Mouse (Mus musculus): ENCODE measurements around the gene Psmg3. TPM values are rescaled to one million over a fixed set of nuclear protein-coding genes. Genes with fewer than 3 reads are reported as not detected.
A peak's percentile ranks its signal among the peaks of the same experiment; 100 is the strongest.

The Psmg3 gene
- polyA plus RNA-seq (2014; fragmentation: Nextera tagmentation; extraction: Ambion mirVana), result 49.6 and 50.1 TPM in 2 replicates

DNA sequence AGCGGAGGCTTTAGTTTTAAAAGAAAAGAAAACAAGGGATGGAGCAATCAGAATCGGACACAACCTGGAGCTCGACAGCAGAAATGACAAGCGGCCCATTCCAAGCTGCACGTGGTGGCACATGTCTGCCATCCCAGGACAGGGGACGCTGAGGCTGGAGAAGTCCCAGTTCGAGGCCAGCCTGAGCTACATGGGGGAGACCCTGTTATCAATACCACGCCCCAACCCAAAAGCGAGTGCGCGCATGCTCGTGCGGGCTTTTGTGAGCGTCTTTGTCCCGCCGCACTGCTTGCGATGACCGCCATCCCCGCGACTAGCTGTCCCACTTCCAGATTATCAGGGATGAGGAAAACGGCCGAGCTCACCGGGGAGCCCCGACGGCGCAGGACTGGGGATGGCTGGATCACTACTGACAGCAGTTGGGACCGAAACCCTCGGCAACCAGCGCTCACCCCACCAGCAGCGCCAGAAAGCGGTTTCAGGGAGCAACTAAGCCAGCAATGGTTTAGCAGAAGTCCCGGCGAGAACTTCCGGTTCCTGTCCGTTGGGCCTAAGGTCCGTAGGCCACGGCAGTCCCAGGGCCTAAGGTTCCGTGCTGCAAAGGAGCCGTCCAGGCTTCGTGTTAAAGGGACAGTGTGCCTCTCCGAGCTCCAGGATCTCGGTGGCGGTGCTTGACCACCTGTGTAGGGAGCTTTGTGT, at the start of gene Psmg3, which contains the start of gene Gm26938:
Gene Psmg3, minus strand, starts transcription at position 529 of the 699 bp plus-strand sequence.
Gene Gm26938, minus strand, starts transcription at position 51 of the 699 bp plus-strand sequence.
- peaks cover 10% of the 10 kb centered on the region for H3K4me1 ChIP-seq (ENCODE audit: control insufficient read depth, insufficient read depth, low read length)
- peak within 1 kb of the TSS; percentile 96 for H3K4me2 ChIP-seq
- H3K9me3 ChIP-seq (replicated peaks; ENCODE audit: control insufficient read depth, low read length), result no peaks in the 10 kb centered on the region
- no peaks in the 10 kb centered on the region for H3K27me3 ChIP-seq (ENCODE audit: control insufficient read depth, insufficient read depth, low read length)
- ATAC-seq (replicated peaks; ENCODE audit: insufficient number of reproducible peaks, low FRiP score, low TSS enrichment), result peak; percentile 63; the same call in 1 of the 2 replicates
- peak within 1 kb of the TSS; percentile 50 for H3K27ac ChIP-seq (ENCODE audit: low read depth, low read length)
- H3K4me3 ChIP-seq (ENCODE audit: low read depth, low read length), result peak within 1 kb of the TSS; percentile 84
- 1% methylated on average over 43 of the region's 43 CpGs for WGBS (ENCODE audit: insufficient replicate concordance)
- peak within 1 kb of the TSS; percentile 84 for H3K9ac ChIP-seq (ENCODE audit: low read depth, low read length)
- H3K36me3 ChIP-seq (ENCODE audit: control insufficient read depth, insufficient read depth, low read length), result peaks cover 13% of the 10 kb centered on the region

- H3K36me3 ChIP-seq (ENCODE audit: control insufficient read depth, insufficient read depth, low read length), result no peaks in the 10 kb centered on the region
- no peaks in the 10 kb centered on the region for H3K9me3 ChIP-seq (replicated peaks; ENCODE audit: control insufficient read depth, low read length)
- no peak overlapping the region for H3K27ac ChIP-seq (ENCODE audit: low read depth, low read length)
- H3K4me1 ChIP-seq (ENCODE audit: control insufficient read depth, insufficient read depth, low read length), result no peaks in the 10 kb centered on the region
- H3K4me3 ChIP-seq (ENCODE audit: low read depth, low read length), result no peak overlapping the region
- H3K27me3 ChIP-seq (ENCODE audit: control insufficient read depth, insufficient read depth, low read length), result 0 out of 2 replicates have a peak, but pooled peaks cover 10% of the 10 kb centered on the region
- no peak overlapping the region for H3K4me2 ChIP-seq
- H3K9ac ChIP-seq (ENCODE audit: low read depth, low read length), result no peak overlapping the region
- 74% methylated on average over 1 of the region's 1 CpGs for WGBS (ENCODE audit: insufficient replicate concordance)
- no peak for ATAC-seq (replicated peaks; ENCODE audit: insufficient number of reproducible peaks, low FRiP score, low TSS enrichment)
These were observed 44.8 kb upstream of the Psmg3 start for GRCm38 (mm10) chr5:139871526-139871925.

DNA sequence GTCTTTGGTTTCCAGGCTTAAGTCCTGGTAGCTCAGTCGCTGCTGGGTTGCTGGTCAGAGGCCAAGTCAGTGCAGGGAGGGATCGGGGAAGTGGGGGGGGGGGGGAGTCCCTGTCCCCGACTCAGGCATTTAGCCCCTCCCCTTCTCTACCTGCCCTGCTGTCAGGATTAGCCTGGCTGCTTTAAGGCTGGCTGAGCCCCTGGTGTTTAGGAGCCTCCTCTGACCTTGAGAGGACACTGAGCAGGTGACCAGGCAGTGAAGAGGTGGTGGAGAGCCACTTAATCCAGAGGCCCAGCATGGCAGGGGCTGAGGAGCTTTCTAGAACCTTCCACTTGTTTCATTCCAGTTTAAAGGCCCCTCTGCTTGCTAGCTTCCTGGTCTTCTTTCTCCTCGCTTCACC, 44.2 kb upstream of the Psmg3 start:
- ATAC-seq (replicated peaks; ENCODE audit: insufficient number of reproducible peaks, low FRiP score, low TSS enrichment), result no peak
- H3K4me2 ChIP-seq, result no peak overlapping the region
- WGBS (ENCODE audit: insufficient replicate concordance), result 13% methylated on average over 3 of the region's 4 CpGs
- H3K36me3 ChIP-seq (ENCODE audit: control insufficient read depth, insufficient read depth, low read length), result no peaks in the 10 kb centered on the region
- no peaks in the 10 kb centered on the region for H3K9me3 ChIP-seq (replicated peaks; ENCODE audit: control insufficient read depth, low read length)
- H3K27me3 ChIP-seq (ENCODE audit: control insufficient read depth, insufficient read depth, low read length), result 0 out of 2 replicates have a peak, but pooled peaks cover 10% of the 10 kb centered on the region
- no peak overlapping the region for H3K9ac ChIP-seq (ENCODE audit: low read depth, low read length)
- no peak overlapping the region for H3K27ac ChIP-seq (ENCODE audit: low read depth, low read length)
- H3K4me3 ChIP-seq (ENCODE audit: low read depth, low read length), result no peak overlapping the region
- H3K4me1 ChIP-seq (ENCODE audit: control insufficient read depth, insufficient read depth, low read length), result no peaks in the 10 kb centered on the region

DNA sequence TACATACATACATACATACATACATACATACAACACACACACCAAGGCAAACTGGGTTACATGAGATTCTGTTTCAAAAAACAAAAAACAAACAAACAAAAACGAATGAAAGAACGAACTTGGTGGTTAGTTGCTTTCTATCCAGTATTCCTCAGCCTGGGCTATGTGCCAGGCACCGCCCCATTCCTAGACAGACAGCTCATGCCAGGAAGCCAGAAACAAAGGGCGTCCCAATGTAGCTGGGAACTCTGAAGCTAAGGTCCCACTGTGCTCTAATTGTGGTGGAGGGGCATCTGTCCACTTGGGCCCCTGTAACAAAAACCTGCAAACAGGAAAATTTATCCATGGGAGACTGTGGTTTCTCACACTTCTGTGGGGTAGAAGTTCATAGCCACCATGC, 36.1 kb upstream of the Psmg3 start:
- WGBS (ENCODE audit: insufficient replicate concordance), result 54% methylated on average over 4 of the region's 4 CpGs
- no peaks in the 10 kb centered on the region; the same call in 1 of the 2 replicates for H3K9me3 ChIP-seq (replicated peaks; ENCODE audit: control insufficient read depth, low read length)
- ATAC-seq (replicated peaks; ENCODE audit: insufficient number of reproducible peaks, low FRiP score, low TSS enrichment), result no peak
- H3K4me3 ChIP-seq (ENCODE audit: low read depth, low read length), result no peak overlapping the region
- H3K27me3 ChIP-seq (ENCODE audit: control insufficient read depth, insufficient read depth, low read length), result no peaks in the 10 kb centered on the region; the same call in 1 of the 2 replicates
- no peak overlapping the region for H3K27ac ChIP-seq (ENCODE audit: low read depth, low read length)
- H3K36me3 ChIP-seq (ENCODE audit: control insufficient read depth, insufficient read depth, low read length), result no peaks in the 10 kb centered on the region
- H3K4me1 ChIP-seq (ENCODE audit: control insufficient read depth, insufficient read depth, low read length), result no peaks in the 10 kb centered on the region
- no peak overlapping the region for H3K9ac ChIP-seq (ENCODE audit: low read depth, low read length)
- no peak overlapping the region for H3K4me2 ChIP-seq

DNA sequence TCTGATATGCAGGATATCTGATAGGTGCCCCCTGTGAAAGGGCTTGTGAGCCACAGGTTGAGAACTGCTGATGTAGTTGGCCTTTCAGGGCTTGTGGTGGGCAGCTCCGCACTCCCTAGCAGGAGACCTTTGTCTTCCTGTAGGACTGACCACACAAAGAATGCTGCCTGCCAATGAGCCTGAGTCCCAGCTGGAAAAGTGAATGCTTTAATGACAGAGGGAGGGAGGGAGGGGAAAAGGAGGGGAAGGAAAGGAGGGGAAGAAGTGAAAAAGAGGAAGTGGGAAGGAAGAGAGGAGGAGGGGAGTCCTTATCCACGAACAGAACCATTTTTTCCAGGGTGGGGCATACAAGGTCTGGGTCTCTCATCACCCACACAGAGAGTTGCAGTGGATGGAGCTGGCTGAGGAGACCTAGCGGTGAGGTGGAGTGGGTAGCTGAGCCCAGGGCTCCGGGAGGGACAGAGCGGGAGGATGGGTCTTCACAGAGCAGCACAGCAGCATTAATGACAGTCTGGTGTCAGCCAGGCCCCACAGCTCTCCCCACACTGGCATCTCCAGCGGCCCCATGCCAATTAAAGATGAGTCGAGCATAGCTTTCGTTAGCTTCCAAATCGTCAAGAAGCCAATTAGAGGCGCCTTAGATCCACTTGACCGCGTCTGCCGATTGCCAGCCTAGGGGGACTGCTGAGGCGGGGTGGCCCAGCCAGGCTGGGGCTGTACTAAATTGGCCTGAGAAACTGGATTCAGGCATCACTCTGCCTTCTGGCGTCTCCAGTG, 33.8 kb upstream of the Psmg3 start:
- Histone ChIP-seq H3K4me2 (no peak overlapping the region), H3K4me3 (ENCODE audit: low read depth, low read length) (no peak overlapping the region), H3K27me3 (ENCODE audit: control insufficient read depth, insufficient read depth, low read length) (no peaks in the 10 kb centered on the region; the same call in 1 of the 2 replicates), H3K27ac (ENCODE audit: low read depth, low read length) (no peak overlapping the region), H3K36me3 (ENCODE audit: control insufficient read depth, insufficient read depth, low read length) (no peaks in the 10 kb centered on the region), H3K9me3 (replicated peaks; ENCODE audit: control insufficient read depth, low read length) (no peaks in the 10 kb centered on the region; the same call in 1 of the 2 replicates), H3K9ac (ENCODE audit: low read depth, low read length) (no peak overlapping the region), H3K4me1 (ENCODE audit: control insufficient read depth, insufficient read depth, low read length) (no peaks in the 10 kb centered on the region)
- no peak for ATAC-seq (replicated peaks; ENCODE audit: insufficient number of reproducible peaks, low FRiP score, low TSS enrichment)
- WGBS (ENCODE audit: insufficient replicate concordance), result 58% methylated on average over 15 of the region's 15 CpGs

DNA sequence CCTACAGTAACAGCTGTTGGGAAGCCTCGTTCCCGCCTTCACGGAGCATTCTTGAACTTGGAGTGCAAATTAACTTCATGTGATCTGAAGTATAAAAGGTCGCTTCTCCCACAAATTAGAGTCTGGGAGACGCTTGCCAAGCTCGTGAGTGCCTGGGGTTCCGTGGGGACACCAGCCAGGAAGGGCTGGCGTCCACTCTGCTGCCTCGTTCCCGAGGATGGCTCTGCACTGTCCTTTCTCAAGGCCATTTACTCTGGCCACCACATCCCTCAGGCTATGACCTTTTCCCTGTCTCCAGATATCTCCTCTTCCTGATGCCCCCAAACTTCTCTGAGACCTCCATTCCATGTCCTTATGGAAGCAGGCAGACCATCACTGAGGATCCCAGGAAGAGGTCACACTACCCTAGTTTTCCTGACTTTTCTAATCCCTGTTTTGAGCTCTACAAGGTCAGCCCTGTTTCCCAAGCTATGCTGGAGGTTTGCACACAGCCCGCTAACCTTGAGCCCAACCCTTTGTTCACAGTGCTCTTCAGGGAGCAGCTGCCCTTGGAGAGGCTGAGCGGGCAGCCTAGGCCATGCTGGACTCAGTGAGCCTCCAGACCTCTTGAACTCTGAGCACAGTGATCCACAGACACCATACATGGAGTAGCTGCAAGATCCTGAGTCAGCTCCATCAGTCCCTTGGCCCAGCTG, 23.1 kb upstream of the Psmg3 start:
- WGBS (ENCODE audit: insufficient replicate concordance), result 76% methylated on average over 12 of the region's 12 CpGs
- Histone ChIP-seq H3K36me3 (ENCODE audit: control insufficient read depth, insufficient read depth, low read length) (no peaks in the 10 kb centered on the region), H3K4me2 (no peak overlapping the region), H3K4me3 (ENCODE audit: low read depth, low read length) (no peak overlapping the region), H3K9ac (ENCODE audit: low read depth, low read length) (no peak overlapping the region), H3K4me1 (ENCODE audit: control insufficient read depth, insufficient read depth, low read length) (no peaks in the 10 kb centered on the region), H3K27me3 (ENCODE audit: control insufficient read depth, insufficient read depth, low read length) (peaks cover 10% of the 10 kb centered on the region; the same call in 1 of the 2 replicates), H3K9me3 (replicated peaks; ENCODE audit: control insufficient read depth, low read length) (no peaks in the 10 kb centered on the region; the same call in 1 of the 2 replicates), H3K27ac (ENCODE audit: low read depth, low read length) (no peak overlapping the region)
- no peak for ATAC-seq (replicated peaks; ENCODE audit: insufficient number of reproducible peaks, low FRiP score, low TSS enrichment)

DNA sequence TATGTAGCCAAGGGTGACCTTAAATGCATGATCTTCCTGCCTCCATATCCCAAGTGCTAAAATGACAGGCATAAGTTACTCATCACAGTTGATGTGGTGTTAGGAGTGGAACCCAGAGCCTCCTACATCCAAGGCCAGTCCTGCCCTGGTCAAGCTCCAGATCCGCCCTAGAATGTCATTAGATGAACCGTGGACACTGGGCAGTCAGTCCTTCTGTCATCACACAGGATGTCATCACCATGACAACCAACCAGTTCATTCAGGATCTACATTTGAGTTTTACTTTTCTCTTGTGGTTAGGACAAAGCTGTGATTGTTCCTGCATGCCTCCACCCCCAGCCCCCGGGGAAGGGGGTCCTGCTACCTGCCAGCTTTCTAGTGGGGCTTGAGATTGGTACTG, 12.5 kb upstream of the Psmg3 start:
- H3K4me3 ChIP-seq (ENCODE audit: low read depth, low read length), result no peak overlapping the region
- no peaks in the 10 kb centered on the region for H3K36me3 ChIP-seq (ENCODE audit: control insufficient read depth, insufficient read depth, low read length)
- 47% methylated on average over 3 of the region's 3 CpGs for WGBS (ENCODE audit: insufficient replicate concordance)
- H3K9me3 ChIP-seq (replicated peaks; ENCODE audit: control insufficient read depth, low read length), result no peaks in the 10 kb centered on the region
- H3K27me3 ChIP-seq (ENCODE audit: control insufficient read depth, insufficient read depth, low read length), result peaks cover 4% of the 10 kb centered on the region; the same call in 1 of the 2 replicates
- ATAC-seq (replicated peaks; ENCODE audit: insufficient number of reproducible peaks, low FRiP score, low TSS enrichment), result no peak
- H3K4me1 ChIP-seq (ENCODE audit: control insufficient read depth, insufficient read depth, low read length), result no peaks in the 10 kb centered on the region
- no peak overlapping the region for H3K27ac ChIP-seq (ENCODE audit: low read depth, low read length)
- no peak overlapping the region for H3K9ac ChIP-seq (ENCODE audit: low read depth, low read length)
- H3K4me2 ChIP-seq, result no peak overlapping the region

DNA sequence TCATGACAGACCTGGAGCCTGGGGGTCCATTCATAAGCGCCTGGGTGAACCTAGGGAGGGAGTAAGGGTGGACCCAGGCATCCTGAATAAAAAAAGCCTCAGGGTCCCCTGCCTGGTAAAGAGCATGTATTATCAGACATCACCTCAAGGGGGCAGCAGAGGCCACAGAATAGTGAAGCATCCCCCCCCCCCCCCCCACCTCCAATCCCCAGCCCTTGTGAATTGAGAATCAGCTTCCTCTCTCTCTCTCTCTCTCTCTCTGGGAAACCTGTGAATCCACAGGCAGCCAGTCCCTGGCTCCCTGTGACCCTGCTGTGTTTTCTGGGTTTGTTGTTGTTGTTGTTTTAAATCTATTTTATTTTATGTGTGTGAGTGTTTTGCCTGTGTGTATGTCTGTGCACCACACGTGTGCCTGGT, 11.8 kb upstream of the Psmg3 start:
- Histone ChIP-seq H3K4me3 (ENCODE audit: low read depth, low read length) (no peak overlapping the region), H3K9me3 (replicated peaks; ENCODE audit: control insufficient read depth, low read length) (no peaks in the 10 kb centered on the region), H3K9ac (ENCODE audit: low read depth, low read length) (no peak overlapping the region), H3K4me1 (ENCODE audit: control insufficient read depth, insufficient read depth, low read length) (no peaks in the 10 kb centered on the region), H3K4me2 (no peak overlapping the region), H3K27me3 (ENCODE audit: control insufficient read depth, insufficient read depth, low read length) (peaks cover 4% of the 10 kb centered on the region; the same call in 1 of the 2 replicates), H3K27ac (ENCODE audit: low read depth, low read length) (no peak overlapping the region), H3K36me3 (ENCODE audit: control insufficient read depth, insufficient read depth, low read length) (no peaks in the 10 kb centered on the region)
- no peak for ATAC-seq (replicated peaks; ENCODE audit: insufficient number of reproducible peaks, low FRiP score, low TSS enrichment)
- 23% methylated on average over 2 of the region's 2 CpGs for WGBS (ENCODE audit: insufficient replicate concordance)

Measured in heart, embryonic 11.5 days (tissue).